Mouse (Mus musculus): ENCODE data around the gene Msi2.

Gene Msi2

DNA sequence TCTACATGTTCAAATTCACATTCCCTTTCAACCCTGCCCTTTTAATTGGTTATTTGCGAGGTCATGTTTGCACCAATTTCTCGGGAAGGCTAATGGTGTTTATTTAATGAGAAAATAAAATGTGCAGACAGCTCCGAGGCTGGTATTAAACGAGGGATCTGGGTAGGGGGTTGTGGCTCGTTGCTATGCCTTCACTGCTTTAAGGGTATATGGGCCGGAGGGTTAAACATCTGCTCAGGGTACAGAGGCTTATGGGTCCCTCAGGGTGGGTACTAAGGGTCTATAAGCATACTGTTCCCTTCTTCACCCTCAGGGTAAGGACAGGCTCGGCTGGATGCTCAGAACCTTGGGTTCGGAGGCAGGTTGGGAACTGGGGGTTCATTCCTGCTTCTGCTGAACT is 245.6 kb downstream of the Msi2 start:
- DNase-seq, result no peak

DNA sequence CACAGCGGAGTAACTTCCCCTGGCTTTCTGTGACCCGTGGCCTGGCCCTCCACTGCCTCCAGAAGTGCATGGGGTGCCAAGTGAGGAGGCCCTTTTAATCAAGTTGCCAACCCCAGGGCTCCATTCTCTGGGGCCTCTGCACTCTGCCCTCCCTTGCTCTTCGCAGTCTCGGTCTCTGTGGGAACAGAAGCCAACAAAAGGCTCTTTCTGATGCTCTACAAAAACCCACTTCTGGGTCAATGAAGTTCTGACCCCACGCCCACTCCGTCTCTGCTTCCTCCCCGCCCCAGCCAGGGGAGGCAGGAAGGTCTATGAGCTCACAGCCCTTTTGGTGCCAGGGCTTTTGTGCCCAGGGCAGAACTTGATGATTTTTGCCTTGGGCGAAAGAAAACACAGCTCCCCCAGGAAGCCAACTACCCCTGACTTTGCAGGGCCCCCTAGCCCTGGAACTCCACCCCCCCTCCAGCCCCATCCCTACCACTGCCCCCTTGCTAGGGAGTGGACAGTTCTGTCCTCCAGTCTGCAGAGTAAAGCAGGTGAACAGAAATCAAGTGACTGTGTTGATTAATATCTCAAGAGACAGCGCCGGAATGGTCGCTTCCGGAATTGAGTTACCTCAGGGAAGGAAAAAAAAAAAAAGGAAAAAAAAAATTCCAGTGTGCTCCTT is 246.2 kb downstream of the Msi2 start:
- peak; percentile 17 for DNase-seq

DNA sequence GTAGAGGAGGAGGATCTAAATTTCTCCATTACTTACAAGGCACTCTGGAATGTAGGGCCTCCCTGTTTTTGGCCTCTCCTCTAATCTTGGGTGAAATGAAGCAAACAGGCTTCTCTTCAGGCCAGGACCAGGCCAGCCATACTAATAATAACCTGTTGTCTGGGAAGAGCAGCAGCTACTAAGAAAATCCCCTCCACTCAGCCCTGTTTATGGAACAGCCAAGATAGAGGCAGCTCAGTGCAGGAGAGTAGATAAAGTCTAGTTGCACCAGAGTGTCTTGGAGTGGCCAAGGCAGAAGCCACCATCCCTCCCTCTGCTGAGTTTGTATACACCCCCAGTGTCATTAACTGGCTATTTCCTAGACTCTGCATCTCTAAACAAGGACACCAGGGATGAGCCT is 247.7 kb downstream of the Msi2 start:
- DNase-seq, result no peak

DNA sequence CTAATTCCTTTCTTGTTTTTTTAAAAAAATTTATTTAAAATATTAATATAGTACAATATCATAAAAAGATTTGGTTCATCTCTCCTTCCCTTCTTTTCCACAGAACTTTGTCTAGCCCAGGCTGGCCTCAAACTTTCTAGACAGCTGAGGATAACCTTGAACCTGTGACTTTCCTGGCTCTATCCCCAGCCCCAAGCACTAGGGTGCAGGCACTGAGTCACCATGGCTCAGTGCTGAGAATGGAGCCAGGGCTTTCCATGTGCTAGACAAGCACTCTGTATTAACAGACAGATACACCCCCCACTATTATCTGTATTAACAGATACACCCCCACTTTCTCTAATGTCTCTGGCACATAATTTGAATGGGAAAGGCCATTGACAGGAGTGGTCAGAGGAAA is 249.3 kb downstream of the Msi2 start:
- no peak for DNase-seq

DNA sequence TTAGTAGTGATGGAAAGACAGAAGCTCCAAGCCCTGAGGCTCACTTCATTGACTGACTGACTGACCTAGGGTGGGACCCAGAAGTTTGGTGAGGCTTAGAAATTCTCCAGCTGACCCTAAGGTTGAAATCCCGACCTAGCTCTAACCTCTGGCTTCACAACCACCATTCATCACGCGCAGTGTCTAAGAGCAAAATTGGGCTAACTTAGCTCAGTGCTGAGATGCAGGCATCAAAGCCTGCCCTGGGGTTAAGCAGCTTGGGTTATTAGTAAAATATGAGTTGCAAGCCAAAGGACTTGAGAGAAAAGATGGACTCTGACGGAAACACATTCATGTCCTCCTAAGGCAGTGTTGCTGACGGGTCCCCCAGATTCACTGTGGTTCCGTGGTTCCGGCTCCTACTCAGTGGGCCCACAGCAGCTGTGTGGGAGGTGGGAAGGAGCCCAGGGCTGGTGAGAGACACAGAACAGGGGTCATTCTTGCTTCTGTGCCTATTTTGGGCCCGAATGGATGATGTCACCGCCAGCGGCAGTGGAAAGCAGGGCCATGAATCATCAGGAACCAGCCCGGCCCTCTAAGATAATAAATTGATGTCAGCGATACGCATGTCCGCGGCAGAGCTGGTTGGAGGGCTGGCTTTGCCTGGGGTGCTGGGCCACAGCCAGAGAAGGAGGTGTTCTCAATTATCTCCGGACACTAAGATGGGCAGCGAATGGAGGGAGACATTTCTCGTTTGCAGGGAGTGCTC is 250.6 kb downstream of the Msi2 start:
- DNase-seq, result no peak

DNA sequence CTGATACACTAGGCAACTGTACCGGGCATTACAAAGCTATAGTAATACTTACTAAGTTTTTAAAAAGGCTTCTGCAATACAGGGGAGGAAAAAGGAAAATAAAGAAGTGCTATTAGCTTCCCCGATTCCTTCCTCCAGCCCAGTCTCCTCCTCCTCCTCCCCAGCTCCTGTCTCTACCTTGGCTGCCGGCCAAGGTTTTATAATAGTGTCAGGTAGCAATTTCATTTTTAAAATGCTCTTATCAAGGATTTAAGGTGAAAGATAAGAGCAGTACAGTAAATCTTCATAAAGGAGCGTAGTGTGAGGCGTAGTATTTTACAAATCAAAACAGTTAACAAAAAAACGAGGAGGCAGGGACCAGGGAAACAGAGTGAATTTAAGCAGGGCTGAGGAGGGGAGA is 254.4 kb downstream of the Msi2 start:
- no peak for DNase-seq

DNA sequence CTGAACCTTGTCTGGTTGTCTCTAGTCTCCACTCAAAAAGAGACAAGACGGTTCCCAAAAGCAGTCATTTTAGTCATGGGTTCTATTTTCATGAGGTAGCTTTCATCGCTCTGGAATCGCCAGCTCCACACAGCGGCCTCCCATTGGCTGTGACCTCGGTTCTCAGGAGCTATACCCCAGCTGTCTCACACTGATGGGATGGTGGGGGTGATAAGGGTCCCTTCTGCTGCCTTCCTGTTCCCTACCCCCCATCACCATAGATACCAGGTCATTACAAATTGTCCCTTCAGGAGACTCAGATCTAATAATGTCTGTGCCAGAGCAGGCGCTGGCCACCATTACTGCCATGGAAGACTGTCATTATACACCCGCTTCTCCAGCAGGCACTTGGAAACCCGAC is 255.5 kb downstream of the Msi2 start:
- no peak for DNase-seq

DNA sequence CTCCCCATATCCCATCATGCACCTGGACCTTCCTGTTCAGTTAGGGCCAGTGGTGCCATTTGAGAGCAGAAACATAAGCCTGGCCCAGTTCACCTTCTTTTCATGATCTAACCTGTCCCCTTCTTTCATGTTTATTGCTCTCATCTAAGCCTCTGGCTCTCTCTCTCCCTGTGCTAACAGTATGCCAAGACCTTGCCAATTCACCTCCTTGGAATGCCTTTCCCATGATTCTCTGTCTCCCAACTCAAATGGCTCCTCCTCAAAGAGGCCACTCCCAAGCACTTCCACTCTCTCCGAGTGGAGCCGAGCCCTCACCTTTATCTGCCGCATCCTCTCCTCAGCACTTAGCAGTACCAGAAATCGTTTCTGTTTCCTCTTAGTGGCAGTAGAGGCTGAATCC is 256.7 kb downstream of the Msi2 start:
- no peak for DNase-seq

DNA sequence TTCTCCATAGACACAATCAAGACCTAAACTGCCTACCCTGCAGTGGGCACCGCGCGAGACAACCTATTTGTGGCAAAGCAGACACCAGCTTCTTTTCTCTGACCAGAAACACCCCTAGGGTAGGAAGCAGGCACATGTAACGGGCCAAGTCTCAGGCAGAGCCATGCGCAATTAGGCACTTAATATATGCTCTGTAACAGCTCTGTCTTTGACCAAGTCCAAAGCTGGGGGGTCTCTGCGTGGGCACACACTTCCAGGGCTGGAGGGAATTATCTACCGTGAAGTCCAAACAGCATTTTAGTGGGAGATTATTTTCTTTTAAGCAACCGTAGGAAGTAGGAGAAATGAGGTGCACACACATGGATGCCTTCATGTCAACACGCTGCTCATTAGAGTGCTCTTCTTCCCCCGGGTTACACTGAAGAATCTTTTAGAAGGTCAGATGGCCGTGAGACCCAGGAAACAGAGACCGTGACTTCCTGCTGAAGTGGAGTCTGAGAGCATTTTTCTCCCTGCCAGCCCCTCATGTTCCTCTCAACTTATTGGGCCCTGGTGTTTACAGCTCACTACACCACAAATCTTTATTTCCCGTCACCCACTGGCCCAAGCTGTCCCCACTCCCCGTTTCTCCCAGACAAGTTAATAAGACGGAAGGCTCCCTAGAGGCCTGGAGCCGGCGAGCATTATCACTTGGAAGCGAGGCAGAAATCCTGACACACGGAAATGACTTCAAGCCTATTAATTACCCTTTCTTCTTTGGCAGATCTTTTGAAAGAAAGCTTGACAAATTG is 258.2 kb downstream of the Msi2 start:
- DNase-seq, result no peak

DNA sequence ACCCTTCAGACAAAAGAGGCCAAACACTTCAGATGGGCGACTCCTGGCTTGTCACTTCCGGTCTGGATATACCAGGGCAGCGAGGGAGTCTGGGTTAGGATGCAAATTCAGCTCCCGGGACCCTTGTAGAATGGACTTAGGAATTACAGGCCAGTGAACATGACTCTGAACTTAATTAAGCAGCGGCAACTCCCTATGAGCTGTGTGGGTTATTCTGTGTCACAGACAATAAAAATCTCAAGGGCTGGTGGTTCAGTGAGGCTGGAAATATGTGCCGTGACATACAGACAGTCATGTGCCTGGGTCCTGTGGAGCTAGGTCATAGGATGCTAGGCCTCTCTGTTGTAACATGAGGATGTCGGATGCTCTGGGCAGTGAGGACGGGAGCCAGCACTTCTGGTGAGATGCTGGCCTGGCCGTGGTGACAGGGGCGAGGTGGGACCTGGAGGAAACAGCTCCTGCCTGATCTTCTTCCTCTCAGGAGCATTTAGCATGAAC is 261.0 kb downstream of the Msi2 start:
- DNase-seq, result no peak

DNA sequence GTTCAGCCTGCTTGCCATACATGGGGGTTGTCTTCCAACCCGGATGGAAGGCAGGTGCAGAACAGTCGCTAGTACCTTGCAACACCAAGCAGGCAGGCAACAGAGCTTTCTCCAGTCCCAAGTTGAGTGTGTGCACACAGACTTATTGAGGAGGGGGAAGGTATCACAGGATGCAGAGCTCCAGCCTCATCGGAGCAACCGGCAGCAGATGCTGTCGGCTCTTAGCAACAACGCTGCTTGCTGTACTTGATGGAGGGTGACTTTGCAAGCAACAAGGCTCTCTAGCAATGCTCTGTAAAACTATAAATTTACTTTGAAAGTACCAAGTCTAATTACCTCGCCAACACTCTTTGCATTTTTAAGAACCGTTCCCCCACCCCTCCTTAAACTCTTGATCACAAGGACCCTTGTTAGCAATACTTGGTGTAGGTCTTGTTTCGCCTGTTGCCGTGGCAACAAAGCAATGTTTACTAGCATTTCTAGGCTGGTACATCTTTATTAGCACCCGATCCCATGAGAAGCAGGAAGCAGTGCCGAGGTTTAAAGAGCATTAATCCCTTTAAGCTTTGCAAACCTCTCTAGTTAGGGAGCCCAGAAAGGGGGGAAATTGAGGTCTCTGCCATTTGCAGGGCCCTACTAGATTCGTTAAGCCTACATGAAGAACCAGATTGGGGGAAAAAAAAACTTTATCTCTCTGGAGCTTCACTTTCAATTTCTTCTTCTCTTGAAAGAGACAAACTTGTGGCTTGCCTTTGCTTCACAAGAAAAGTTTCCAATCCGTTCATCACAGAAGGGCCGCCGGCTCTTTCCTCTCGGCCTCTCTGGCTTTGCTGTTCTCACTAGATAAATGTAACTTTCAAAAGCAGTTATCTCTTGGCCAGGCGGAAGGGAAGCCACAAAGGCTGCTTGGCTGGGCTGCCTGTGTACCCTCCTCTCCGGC is 263.2 kb downstream of the Msi2 start:
- no peak for DNase-seq

DNA sequence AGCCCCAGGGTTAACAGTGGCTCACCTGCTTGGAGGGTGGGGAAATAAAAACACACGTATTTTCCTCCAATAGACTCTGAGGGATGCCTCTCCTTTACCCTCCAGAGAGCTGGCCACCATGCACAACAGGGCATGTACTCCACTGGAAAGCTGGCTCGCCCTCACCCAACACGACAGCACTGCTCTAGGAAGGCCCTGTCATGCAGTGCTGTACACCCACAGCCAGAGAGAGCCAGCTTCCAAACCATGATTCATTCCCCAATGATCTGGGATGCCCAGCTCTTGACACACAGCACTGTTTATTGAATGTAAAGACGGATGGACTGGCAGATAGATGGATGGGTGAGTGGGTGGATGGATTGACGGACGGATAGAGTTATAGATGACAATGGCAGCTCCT is 269.1 kb downstream of the Msi2 start:
- DNase-seq, result no peak

DNA sequence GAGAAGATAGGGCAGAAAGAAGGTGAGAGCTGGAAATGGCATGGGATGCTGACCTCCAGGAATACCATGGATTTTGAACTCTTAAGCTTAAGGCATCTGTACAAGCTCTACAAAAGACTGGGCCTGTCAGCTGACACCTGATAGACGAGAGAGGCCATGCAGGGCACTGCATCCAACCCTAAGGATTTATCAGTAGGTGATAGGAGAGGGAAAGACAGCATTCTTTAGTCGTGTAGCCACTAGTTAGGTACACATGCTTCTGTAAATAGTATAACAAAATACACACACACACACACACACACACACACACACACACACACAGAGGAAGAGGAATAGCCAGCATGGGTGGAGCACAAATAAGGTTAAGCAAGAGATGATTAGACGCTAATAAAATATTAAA is 269.7 kb downstream of the Msi2 start:
- no peak for DNase-seq

DNA sequence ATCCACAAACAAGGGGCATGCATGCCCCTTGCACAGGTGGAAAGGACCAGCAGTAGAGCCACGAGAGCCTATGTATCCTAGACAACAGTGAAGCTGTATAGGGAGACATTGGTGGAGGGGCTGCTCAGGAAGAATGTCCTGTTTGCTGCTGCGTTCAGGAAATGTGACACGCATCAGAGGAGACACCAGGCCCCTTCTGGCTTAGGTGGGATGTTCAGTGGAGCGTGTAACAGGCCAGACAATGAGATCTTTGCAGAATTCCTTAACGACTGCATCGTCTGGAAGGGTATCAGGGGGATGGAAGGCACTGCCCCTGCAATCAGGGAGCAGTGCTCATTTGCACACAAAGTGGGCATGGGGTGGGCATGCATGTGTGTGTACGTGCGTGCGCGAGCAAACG is 271.0 kb downstream of the Msi2 start:
- DNase-seq, result no peak

DNA sequence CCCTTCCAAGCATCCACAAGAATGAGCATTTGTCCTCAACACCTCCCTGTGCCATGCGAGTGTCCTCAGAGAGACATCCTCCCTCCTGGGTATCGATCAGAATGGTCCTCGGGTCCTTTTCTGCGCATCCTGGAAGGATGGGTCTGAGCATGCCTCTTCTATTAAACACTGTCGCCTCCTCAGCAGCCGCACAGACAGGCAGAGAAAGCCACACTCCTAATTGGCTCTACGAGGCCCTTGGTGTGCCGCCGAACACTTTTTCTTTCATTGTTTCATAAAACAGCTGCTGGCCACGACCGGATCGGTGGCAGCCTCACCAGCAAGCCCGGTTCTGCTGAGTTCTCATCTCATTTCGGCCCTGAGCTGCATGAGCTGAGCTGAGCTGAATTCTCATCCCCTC is 274.4 kb downstream of the Msi2 start:
- no peak for DNase-seq

DNA sequence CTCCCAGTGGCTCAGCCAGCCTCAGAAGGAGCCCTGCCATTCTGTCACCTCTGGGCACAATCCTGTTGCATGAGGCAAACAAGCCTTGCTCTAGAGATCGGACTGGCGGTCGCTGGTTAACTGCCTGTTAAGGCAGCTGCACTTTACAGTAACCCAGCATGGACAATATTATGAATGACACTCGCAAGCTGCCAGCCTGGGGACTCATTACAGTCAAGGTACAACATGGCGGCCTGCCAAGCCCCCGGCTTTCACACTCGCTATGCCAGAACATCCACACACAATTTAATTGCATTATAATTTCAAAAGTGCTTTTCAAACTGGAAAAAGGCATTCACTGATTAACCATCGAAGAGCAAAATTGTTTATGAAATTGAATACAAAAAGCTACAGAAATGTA is 275.0 kb downstream of the Msi2 start:
- DNase-seq, result peak; percentile 37

DNA sequence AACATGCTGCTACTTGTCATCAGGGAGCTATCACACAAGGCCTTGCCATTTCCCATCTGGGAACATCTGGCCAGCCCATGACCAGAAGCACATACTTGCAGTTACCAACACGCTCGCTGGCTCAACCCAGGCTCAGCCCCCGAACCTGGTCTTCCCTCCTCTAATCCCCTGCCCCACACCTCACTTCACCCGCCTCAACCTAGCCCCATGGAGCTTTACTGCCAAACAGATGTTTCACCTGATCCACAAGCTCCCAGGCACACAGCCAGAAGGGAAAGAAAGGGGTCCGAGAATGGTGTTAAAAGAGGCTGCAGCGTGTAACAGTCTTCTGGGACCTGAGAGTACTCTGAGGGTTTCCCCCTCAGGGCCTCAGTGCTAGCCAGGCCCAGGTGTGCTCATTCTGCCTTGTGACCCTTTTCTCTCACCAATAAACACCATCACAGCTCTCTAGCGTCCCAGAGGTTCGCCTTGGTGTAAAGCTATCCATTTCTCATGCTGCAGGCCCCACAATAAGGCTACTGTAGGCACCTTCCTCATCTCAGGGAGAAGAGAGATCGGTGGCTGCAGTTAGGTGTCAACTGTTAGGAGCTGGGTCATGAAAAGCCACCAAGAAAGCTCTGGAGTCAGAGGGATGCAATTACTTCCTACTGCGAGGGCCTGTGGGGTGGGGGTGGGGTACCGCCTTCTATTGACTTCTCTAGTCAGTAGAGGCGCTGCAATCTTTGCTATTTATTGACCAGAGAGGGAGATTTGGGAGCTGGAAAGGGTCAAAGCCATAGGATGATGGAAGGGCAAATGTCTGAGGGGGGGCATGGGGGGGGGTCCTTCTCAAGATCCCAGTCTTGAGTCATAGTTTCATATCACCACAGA is 276.2 kb downstream of the Msi2 start:
- no peak for DNase-seq

DNA sequence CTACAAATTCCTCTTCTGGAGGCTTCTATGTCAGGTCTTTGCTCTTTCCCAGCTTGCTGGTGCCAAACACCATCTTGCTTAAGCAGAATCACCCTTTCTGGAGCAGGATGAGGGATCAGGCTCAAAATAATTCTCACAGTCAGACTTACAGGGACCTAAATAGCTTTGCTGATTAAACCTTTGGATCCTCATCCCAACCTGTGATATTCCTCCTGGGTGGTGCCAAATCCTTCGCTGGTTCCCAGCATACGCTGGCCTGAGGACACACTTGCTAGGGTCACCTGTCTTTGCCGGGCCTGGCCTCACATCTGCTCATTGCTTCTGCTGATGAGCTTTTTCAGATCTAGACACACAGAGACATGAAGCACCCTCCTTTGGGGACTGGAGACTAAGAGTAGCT is 279.7 kb downstream of the Msi2 start:
- DNase-seq, result no peak

DNA sequence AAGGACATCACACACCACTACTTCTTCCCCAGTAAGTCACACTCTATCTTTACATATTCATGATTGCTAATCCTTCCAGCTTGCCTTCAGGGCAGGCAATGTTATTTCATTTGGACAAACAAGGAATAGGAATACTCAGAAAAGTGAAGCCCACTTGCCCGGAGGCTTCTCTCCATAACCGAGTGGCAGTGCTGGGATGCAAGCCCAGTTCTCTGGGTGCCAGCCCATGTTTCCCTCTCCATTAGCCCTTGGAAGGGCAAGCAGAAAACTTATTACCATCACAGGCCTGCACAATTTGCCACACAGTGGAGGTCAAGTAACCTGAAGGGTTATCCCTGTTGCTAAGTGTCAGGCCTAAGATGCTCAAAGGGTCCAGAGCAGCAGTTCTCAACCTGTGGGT is 281.7 kb downstream of the Msi2 start:
- DNase-seq, result no peak

DNA sequence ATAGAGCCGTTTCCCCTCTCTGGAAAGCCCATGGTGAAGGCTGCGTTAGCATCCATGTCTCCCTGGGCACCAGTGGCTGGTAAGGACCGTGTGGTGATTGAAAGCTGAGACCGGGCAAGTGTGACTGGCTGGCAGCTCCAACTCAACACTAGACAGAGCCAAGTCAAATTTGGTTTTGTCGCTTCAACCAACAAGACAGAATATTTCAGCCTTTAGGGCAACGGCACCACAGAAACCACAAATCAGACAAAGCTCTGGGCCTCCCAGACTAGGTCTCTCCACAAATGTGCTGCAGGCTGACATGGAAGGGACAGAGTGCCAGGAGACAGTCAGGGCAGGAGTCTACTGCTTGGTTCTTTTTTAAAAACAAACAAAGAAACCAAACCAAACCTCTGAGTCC is 282.8 kb downstream of the Msi2 start:
- DNase-seq, result no peak

DNA sequence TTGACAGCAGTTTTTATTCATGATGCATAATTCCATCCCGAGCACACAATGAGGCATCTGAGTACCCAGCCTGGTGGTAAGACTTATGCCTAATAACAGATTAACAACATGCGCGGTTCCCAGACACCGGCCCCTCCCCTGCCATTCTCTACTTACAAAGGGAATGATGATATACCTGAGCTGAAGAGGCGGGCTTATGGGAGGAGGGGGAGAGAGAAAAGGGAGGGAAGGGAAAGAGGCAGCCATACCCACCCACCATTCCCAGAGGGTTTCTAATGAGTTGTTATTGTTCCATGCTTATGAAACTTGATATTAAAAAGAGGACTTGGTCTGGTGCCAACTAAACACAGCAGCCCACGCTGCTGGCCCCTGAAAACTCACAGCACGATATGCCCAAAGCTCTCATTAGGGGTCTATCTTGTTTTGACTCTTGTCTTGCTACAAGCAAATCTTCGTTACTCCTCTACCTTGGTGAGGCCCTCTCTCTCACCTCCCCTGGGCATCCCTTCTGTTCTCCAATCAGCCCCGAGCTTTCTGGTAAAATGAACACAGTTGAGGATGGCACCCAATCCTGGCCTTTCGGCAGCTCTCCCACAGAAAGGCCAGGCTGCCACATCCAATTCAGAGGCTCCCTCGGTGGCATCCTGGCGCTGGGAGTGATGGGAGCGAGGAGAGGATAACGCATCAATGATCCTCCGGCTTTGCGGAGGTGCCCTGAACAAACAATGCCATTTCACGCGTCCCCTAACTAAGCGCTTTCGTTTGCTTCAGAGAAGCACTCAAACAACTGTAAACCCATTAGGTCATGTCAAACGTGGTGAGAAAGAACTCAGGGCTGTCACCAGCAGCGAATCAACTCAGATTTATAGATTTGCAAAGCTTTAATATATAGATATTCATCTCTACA is 286.7 kb downstream of the Msi2 start:
- DNase-seq, result no peak
